In the genomic region with DNA sequence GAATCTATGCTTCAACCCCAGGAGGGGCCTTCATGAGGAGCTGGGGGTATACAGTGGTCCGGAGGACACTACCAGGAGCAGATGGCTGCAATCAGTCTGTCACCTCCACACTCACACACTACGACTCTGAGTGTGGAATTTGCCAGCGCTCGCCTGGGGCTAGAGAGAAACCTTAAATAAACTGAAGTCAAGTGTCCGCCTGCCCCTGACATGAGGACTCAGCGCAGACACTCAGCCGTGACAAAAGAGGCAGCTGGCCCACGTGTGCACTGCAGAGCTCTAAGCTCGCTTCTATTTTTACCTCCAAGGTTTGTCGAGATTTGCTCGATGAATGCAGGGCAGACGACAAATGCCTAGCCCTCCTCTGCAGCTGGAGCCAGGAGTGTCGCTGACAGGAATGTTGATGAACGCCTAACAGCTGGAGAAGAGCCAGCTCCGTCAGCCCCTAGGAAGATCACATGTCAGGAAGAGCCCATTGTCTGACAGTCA, we compare ENCODE assay signal across 9 mouse cellular contexts. TPM values are rescaled to one million over a fixed set of nuclear protein-coding genes. Genes with fewer than 3 reads are reported as not detected.
A peak's percentile ranks its signal among the peaks of the same experiment; 100 is the strongest.
DNase-seq lines count a peak whose midpoint lies in the region; ATAC-seq and TF ChIP-seq lines count a peak whose summit lies in the region.
"Had no signal": no experiment of that assay in that cellular context is flagged by ENCODE, and none has a peak within 500 bp of the region (broad histone marks: within the 10 kb centered on the region; RNA-seq: fewer than 3 reads in every experiment).

No protein-coding gene starts in this region.

- no peak overlapping the region for H3K9ac ChIP-seq in forebrain, embryonic 12.5 days
- H3K9ac ChIP-seq in hindbrain, embryonic 14.5 days = peak overlapping the region; percentile 14; the same call in 1 of the 2 replicates

- intact Hi-C loops in gastrocnemius, adult 2 months (cut with DNase I) = no loop called here

- peak overlapping the region; percentile 57 for H3K4me3 ChIP-seq in gastrocnemius, adult 2 months
- no peak overlapping the region for H3K4me3 ChIP-seq in forebrain, embryonic 12.5 days (replicated peaks)
- H3K4me3 ChIP-seq in hindbrain, embryonic 14.5 days (replicated peaks; ENCODE audit: low read length) = no peak overlapping the region

- H3K27me3 ChIP-seq in forebrain, embryonic 12.5 days = no peaks in the 10 kb centered on the region
- no peaks in the 10 kb centered on the region for H3K27me3 ChIP-seq in hindbrain, embryonic 14.5 days (ENCODE audit: control insufficient read depth, insufficient read depth, low read length)

- TF ChIP-seq CTCF in gastrocnemius, adult 2 months (IDR thresholded peaks at IDR 0.05) = no peak

- H3K4me2 ChIP-seq in forebrain, embryonic 12.5 days = no peak overlapping the region
- peak overlapping the region; percentile 6; the same call in 1 of the 2 replicates for H3K4me2 ChIP-seq in hindbrain, embryonic 14.5 days (replicated peaks)

- H3K36me3 ChIP-seq in forebrain, embryonic 12.5 days (replicated peaks) = no peaks in the 10 kb centered on the region
- H3K36me3 ChIP-seq in hindbrain, embryonic 14.5 days (replicated peaks; ENCODE audit: control insufficient read depth, insufficient read depth) = no peaks in the 10 kb centered on the region

- 50% methylated on average over 15 of the region's 15 CpGs for WGBS in forebrain, embryonic 12.5 days
- 20% methylated on average over 15 of the region's 15 CpGs for WGBS in hindbrain, embryonic 14.5 days

- ATAC-seq in forebrain, embryonic 12.5 days (ENCODE audit: low FRiP score) = peak; percentile 36; the same call in 1 of the 2 replicates
- peak; percentile 57; the same call in 1 of the 2 replicates for ATAC-seq in hindbrain, embryonic 14.5 days (ENCODE audit: low FRiP score)

- DNase-seq in gastrocnemius, adult 2 months = peak; percentile 65
- DNase-seq in gastrocnemius, adult 8-10 months (ENCODE audit: low spot score in 2 of 2) = no peak
- DNase-seq in hindbrain, embryonic 14.5 days (ENCODE audit: low spot score) = peak; percentile 63
- peak; percentile 30 to 48 for DNase-seq in lung, adult 18-20 months
- peak; percentile 40 for DNase-seq in right cerebral cortex, postnatal 4 days
- DNase-seq in urinary bladder, postnatal 25 days (ENCODE audit: low spot score) = no peak
- no peak for DNase-seq in thymus, postnatal 25 days

- peaks cover 11% of the 10 kb centered on the region for H3K4me1 ChIP-seq in forebrain, embryonic 12.5 days
- H3K4me1 ChIP-seq in hindbrain, embryonic 14.5 days (replicated peaks; ENCODE audit: control insufficient read depth, insufficient read depth, low read length) = peaks cover 19% of the 10 kb centered on the region; the same call in 1 of the 2 replicates

- H3K9me3 ChIP-seq in forebrain, embryonic 12.5 days = no peaks in the 10 kb centered on the region
- H3K9me3 ChIP-seq in hindbrain, embryonic 14.5 days (ENCODE audit: control insufficient read depth, low read length) = no peaks in the 10 kb centered on the region

- peak overlapping the region; percentile 94 for H3K27ac ChIP-seq in gastrocnemius, adult 2 months
- peak overlapping the region; percentile 66; the same call in 1 of the 2 replicates for H3K27ac ChIP-seq in forebrain, embryonic 12.5 days
- peak overlapping the region; percentile 76 for H3K27ac ChIP-seq in hindbrain, embryonic 14.5 days

RNA-seq across cellular contexts. Expression of a gene that starts 30.7 kb away (rescaled TPM):
- total RNA-seq in gastrocnemius, adult 2 months (2021) = 10 to 100 TPM; 27.7 to 71.1 TPM
- total RNA-seq in gastrocnemius, adult 8-10 months (2022) = 10 to 100 TPM; 29.4 to 66.8 (median 49.7) TPM
- polyA plus RNA-seq in forebrain, embryonic 12.5 days (2016; fragmentation: Nextera tagmentation; extraction: Ambion mirVana) = not detected in 2 replicates
- polyA plus RNA-seq in hindbrain, embryonic 14.5 days (2014; fragmentation: Nextera tagmentation; extraction: Ambion mirVana) = not detected in 2 replicates

RNA-seq across cellular contexts. Expression of a gene that starts 36.7 kb away (rescaled TPM):
- 1,000 to 10,000 TPM; 3,091 to 7,772 TPM for total RNA-seq in gastrocnemius, adult 2 months (2021)
- total RNA-seq in gastrocnemius, adult 8-10 months (2022) = 1,000 to 10,000 TPM; 3,053 to 3,564 (median 3,434) TPM
- not detected in 2 replicates for polyA plus RNA-seq in forebrain, embryonic 12.5 days (2016; fragmentation: Nextera tagmentation; extraction: Ambion mirVana)
- 0.51 and 0.55 TPM in 2 replicates for polyA plus RNA-seq in hindbrain, embryonic 14.5 days (2014; fragmentation: Nextera tagmentation; extraction: Ambion mirVana)
- polyA plus RNA-seq: small intestine, adult 2 months had no signal

Comparison
In these comparisons a context has a peak if more than half of its experiments do, and no peak if none do; other contexts are left out.
1. DNase-seq: peak in gastrocnemius, adult 2 months (single experiment), hindbrain, embryonic 14.5 days (single experiment), lung, adult 18-20 months (2 of 2) and right cerebral cortex, postnatal 4 days (single experiment); none in gastrocnemius, adult 8-10 months (0 of 2), urinary bladder, postnatal 25 days (single experiment) and thymus, postnatal 25 days (single experiment).
2. Peak in every context shown above with its lines, with median percentiles within 50 percentile points of each other: H3K27ac ChIP-seq.